Mouse (Mus musculus) cerebellum, postnatal 25 days (tissue): ENCODE data around the gene Azgp1.
"Not testable (repeated sequence)": the region's sequence is repeated elsewhere in the genome, so short reads cannot be mapped to it uniquely, and the experiment has no call there.

Experiments
- DNase-seq, 2 experiments: peaks; one replicate each; pipeline ENCODE4 v3.0.0; 2021; ENCODE audit warnings: mixed read lengths in 2 of 2

Azgp1 gene

GRCm38 (mm10) chr5:137981300-137981699, at the start of gene Azgp1:
Gene Azgp1, plus strand, starts transcription at chr5:137981520.
- DNase-seq, result no peak

GRCm38 (mm10) chr5:137933934-137934333, 47.4 kb upstream of the Azgp1 start:
- DNase-seq, result not testable (repeated sequence)

- no peak for DNase-seq
Measured at GRCm38 (mm10) chr5:137936486-137936885, 44.8 kb upstream of the Azgp1 start.

GRCm38 (mm10) chr5:137937238-137937637, 44.1 kb upstream of the Azgp1 start:
- no peak for DNase-seq

GRCm38 (mm10) chr5:137940948-137941347, 40.4 kb upstream of the Azgp1 start:
- no peak for DNase-seq

GRCm38 (mm10) chr5:137943133-137943532, 38.2 kb upstream of the Azgp1 start:
- no peak for DNase-seq

- DNase-seq, result no peak
Measured at GRCm38 (mm10) chr5:137947303-137947702, 34.0 kb upstream of the Azgp1 start.

GRCm38 (mm10) chr5:137951218-137951617, 30.1 kb upstream of the Azgp1 start:
- peak; percentile 19 to 43 for DNase-seq

GRCm38 (mm10) chr5:137956404-137956803, 24.9 kb upstream of the Azgp1 start:
- no peak for DNase-seq

GRCm38 (mm10) chr5:137962945-137963344, 18.4 kb upstream of the Azgp1 start, which contains the start of gene Gjc3:
Gene Gjc3, minus strand, starts transcription at chr5:137963098.
- DNase-seq, result peak in 1 of 2 experiments; percentile 5

- peak in 1 of 2 experiments; percentile 3 for DNase-seq
Measured at GRCm38 (mm10) chr5:137966492-137966891, 14.8 kb upstream of the Azgp1 start.

- DNase-seq, result no peak
Measured at GRCm38 (mm10) chr5:137973161-137973560, 8.2 kb upstream of the Azgp1 start.

- DNase-seq, result peak in 1 of 2 experiments; percentile 7
Measured at GRCm38 (mm10) chr5:137973738-137974137, 7.6 kb upstream of the Azgp1 start.

- no peak for DNase-seq
Measured at GRCm38 (mm10) chr5:137974724-137975123, 6.6 kb upstream of the Azgp1 start.

GRCm38 (mm10) chr5:137975434-137975833, 5.9 kb upstream of the Azgp1 start:
- no peak for DNase-seq

- no peak for DNase-seq
Measured at GRCm38 (mm10) chr5:137977291-137977690, 4.0 kb upstream of the Azgp1 start.

GRCm38 (mm10) chr5:137979081-137979480, 2.2 kb upstream of the Azgp1 start:
- DNase-seq, result no peak

GRCm38 (mm10) chr5:137986351-137986750, 5.0 kb downstream of the Azgp1 start:
- DNase-seq, result no peak

- DNase-seq, result no peak
Measured at GRCm38 (mm10) chr5:138009437-138009836, 28.1 kb downstream of the Azgp1 start.

- DNase-seq, result no peak
Measured at GRCm38 (mm10) chr5:138012382-138012781, 31.1 kb downstream of the Azgp1 start.

GRCm38 (mm10) chr5:138016530-138016929, 35.2 kb downstream of the Azgp1 start:
- no peak for DNase-seq

GRCm38 (mm10) chr5:138016997-138017396, 35.7 kb downstream of the Azgp1 start:
- no peak for DNase-seq

- DNase-seq, result not testable (repeated sequence)
Measured at GRCm38 (mm10) chr5:138019577-138019976, 38.3 kb downstream of the Azgp1 start.

GRCm38 (mm10) chr5:138020961-138021479, 39.7 kb downstream of the Azgp1 start, which contains the start of the genes Smok3a and Smok3b:
Gene Smok3a, plus strand, starts transcription at chr5:138021261.
Gene Smok3b, plus strand, starts transcription at chr5:138021429.
- DNase-seq, result not testable (repeated sequence)
